Mouse (Mus musculus): Measurements from ENCODE around the gene Ccdc106. TPM values are rescaled to one million over a fixed set of nuclear protein-coding genes. Genes with fewer than 3 reads are reported as not detected.

The Ccdc106 gene
- 42.4 and 46.7 TPM in 2 replicates for polyA plus RNA-seq (2012; rRNA removed)

GRCm38 (mm10) chr7:5020000-5020681, at the start of gene Ccdc106, which contains the start of gene Zfp865:
Ccdc106 (plus strand) TSS chr7:5020553.
Zfp865 (plus strand) TSS chr7:5020376.
- H3K27me3 ChIP-seq (ENCODE audit: control insufficient read depth, insufficient read depth, low read length): no peaks in the 10 kb centered on the region
- peak within 1 kb of the TSS; percentile 69 for H3K4me3 ChIP-seq (replicated peaks; ENCODE audit: insufficient read depth, low read depth, low read length)
- WGBS: under 1% methylated on average over 49 of the region's 49 CpGs
- H3K4me1 ChIP-seq (ENCODE audit: control insufficient read depth, insufficient read depth, low read length): no peaks in the 10 kb centered on the region
- DNase-seq: peak; percentile 98
- TF ChIP-seq POLR2A (IDR thresholded peaks at IDR 0.05; ENCODE audit: borderline replicate concordance, insufficient read depth, low read length) (peak; percentile 50; the same call in 1 of the 2 replicates), CTCF (IDR thresholded peaks at IDR 0.05; ENCODE audit: borderline replicate concordance, insufficient read depth, low read depth, low read length) (no peak)
- peak within 1 kb of the TSS; percentile 31; the same call in 1 of the 2 replicates for H3K27ac ChIP-seq (ENCODE audit: insufficient read depth, low read length)

- Histone ChIP-seq H3K27me3 (ENCODE audit: control insufficient read depth, insufficient read depth, low read length) (no peaks in the 10 kb centered on the region), H3K4me3 (replicated peaks; ENCODE audit: insufficient read depth, low read depth, low read length) (no peak within 1 kb of the TSS), H3K4me1 (ENCODE audit: control insufficient read depth, insufficient read depth, low read length) (no peaks in the 10 kb centered on the region), H3K27ac (ENCODE audit: insufficient read depth, low read length) (no peak within 1 kb of the TSS)
- 34% methylated on average over 6 of the region's 6 CpGs for WGBS
- DNase-seq: no peak
- no peak for TF ChIP-seq CTCF (IDR thresholded peaks at IDR 0.05; ENCODE audit: borderline replicate concordance, insufficient read depth, low read depth, low read length)
- TF ChIP-seq POLR2A (IDR thresholded peaks at IDR 0.05; ENCODE audit: borderline replicate concordance, insufficient read depth, low read length): no peak
These were observed 49.3 kb upstream of the Ccdc106 start, which contains the start of gene Sbk3 for GRCm38 (mm10) chr7:4971068-4971467. Sbk3 (minus strand) TSS chr7:4971168.

GRCm38 (mm10) chr7:4971710-4972109, 48.6 kb upstream of the Ccdc106 start:
- no peak overlapping the region for H3K27ac ChIP-seq (ENCODE audit: insufficient read depth, low read length)
- no peak overlapping the region for H3K4me3 ChIP-seq (replicated peaks; ENCODE audit: insufficient read depth, low read depth, low read length)
- 15% methylated on average over 7 of the region's 7 CpGs for WGBS
- H3K4me1 ChIP-seq (ENCODE audit: control insufficient read depth, insufficient read depth, low read length): no peaks in the 10 kb centered on the region
- H3K27me3 ChIP-seq (ENCODE audit: control insufficient read depth, insufficient read depth, low read length): no peaks in the 10 kb centered on the region
- TF ChIP-seq POLR2A (IDR thresholded peaks at IDR 0.05; ENCODE audit: borderline replicate concordance, insufficient read depth, low read length): no peak
- DNase-seq: no peak

- no peak for TF ChIP-seq CTCF (IDR thresholded peaks at IDR 0.05; ENCODE audit: borderline replicate concordance, insufficient read depth, low read depth, low read length)
- no peak for TF ChIP-seq POLR2A (IDR thresholded peaks at IDR 0.05; ENCODE audit: borderline replicate concordance, insufficient read depth, low read length)
These were observed 47.9 kb upstream of the Ccdc106 start for GRCm38 (mm10) chr7:4972321-4973047.

GRCm38 (mm10) chr7:4975455-4975854, 44.9 kb upstream of the Ccdc106 start:
- Histone ChIP-seq H3K4me1 (ENCODE audit: control insufficient read depth, insufficient read depth, low read length) (no peaks in the 10 kb centered on the region), H3K4me3 (replicated peaks; ENCODE audit: insufficient read depth, low read depth, low read length) (no peak overlapping the region), H3K27me3 (ENCODE audit: control insufficient read depth, insufficient read depth, low read length) (no peaks in the 10 kb centered on the region), H3K27ac (ENCODE audit: insufficient read depth, low read length) (no peak overlapping the region)
- TF ChIP-seq POLR2A (IDR thresholded peaks at IDR 0.05; ENCODE audit: borderline replicate concordance, insufficient read depth, low read length): no peak
- no peak for TF ChIP-seq CTCF (IDR thresholded peaks at IDR 0.05; ENCODE audit: borderline replicate concordance, insufficient read depth, low read depth, low read length)
- no peak for DNase-seq
- WGBS: 64% methylated on average over 4 of the region's 4 CpGs

More at GRCm38 (mm10) chr7:4972321-4973047, 47.9 kb upstream of the Ccdc106 start:
- DNase-seq: no peak
- no peaks in the 10 kb centered on the region for H3K4me1 ChIP-seq (ENCODE audit: control insufficient read depth, insufficient read depth, low read length)
- no peak overlapping the region for H3K27ac ChIP-seq (ENCODE audit: insufficient read depth, low read length)
- WGBS: 69% methylated on average over 18 of the region's 18 CpGs
- H3K4me3 ChIP-seq (replicated peaks; ENCODE audit: insufficient read depth, low read depth, low read length): no peak overlapping the region
- no peaks in the 10 kb centered on the region for H3K27me3 ChIP-seq (ENCODE audit: control insufficient read depth, insufficient read depth, low read length)

- no peaks in the 10 kb centered on the region for H3K4me1 ChIP-seq (ENCODE audit: control insufficient read depth, insufficient read depth, low read length)
- no peak overlapping the region for H3K27ac ChIP-seq (ENCODE audit: insufficient read depth, low read length)
- no peaks in the 10 kb centered on the region for H3K27me3 ChIP-seq (ENCODE audit: control insufficient read depth, insufficient read depth, low read length)
- DNase-seq: no peak
- no peak overlapping the region for H3K4me3 ChIP-seq (replicated peaks; ENCODE audit: insufficient read depth, low read depth, low read length)
- TF ChIP-seq CTCF (IDR thresholded peaks at IDR 0.05; ENCODE audit: borderline replicate concordance, insufficient read depth, low read depth, low read length) (peak; percentile 8; the same call in 1 of the 2 replicates), POLR2A (IDR thresholded peaks at IDR 0.05; ENCODE audit: borderline replicate concordance, insufficient read depth, low read length) (no peak)
- 93% methylated on average over 7 of the region's 7 CpGs for WGBS
These were observed 43.5 kb upstream of the Ccdc106 start for GRCm38 (mm10) chr7:4976832-4977231.

GRCm38 (mm10) chr7:4988250-4988649, 32.1 kb upstream of the Ccdc106 start:
- TF ChIP-seq CTCF (IDR thresholded peaks at IDR 0.05; ENCODE audit: borderline replicate concordance, insufficient read depth, low read depth, low read length): no peak
- no peak for TF ChIP-seq POLR2A (IDR thresholded peaks at IDR 0.05; ENCODE audit: borderline replicate concordance, insufficient read depth, low read length)
- Histone ChIP-seq H3K27ac (ENCODE audit: insufficient read depth, low read length) (no peak overlapping the region), H3K27me3 (ENCODE audit: control insufficient read depth, insufficient read depth, low read length) (no peaks in the 10 kb centered on the region), H3K4me3 (replicated peaks; ENCODE audit: insufficient read depth, low read depth, low read length) (no peak overlapping the region), H3K4me1 (ENCODE audit: control insufficient read depth, insufficient read depth, low read length) (peaks cover 3% of the 10 kb centered on the region)
- DNase-seq: no peak
- WGBS: 46% methylated on average over 2 of the region's 2 CpGs

All from cerebellum, adult 2 months (tissue).